In the genomic region with DNA sequence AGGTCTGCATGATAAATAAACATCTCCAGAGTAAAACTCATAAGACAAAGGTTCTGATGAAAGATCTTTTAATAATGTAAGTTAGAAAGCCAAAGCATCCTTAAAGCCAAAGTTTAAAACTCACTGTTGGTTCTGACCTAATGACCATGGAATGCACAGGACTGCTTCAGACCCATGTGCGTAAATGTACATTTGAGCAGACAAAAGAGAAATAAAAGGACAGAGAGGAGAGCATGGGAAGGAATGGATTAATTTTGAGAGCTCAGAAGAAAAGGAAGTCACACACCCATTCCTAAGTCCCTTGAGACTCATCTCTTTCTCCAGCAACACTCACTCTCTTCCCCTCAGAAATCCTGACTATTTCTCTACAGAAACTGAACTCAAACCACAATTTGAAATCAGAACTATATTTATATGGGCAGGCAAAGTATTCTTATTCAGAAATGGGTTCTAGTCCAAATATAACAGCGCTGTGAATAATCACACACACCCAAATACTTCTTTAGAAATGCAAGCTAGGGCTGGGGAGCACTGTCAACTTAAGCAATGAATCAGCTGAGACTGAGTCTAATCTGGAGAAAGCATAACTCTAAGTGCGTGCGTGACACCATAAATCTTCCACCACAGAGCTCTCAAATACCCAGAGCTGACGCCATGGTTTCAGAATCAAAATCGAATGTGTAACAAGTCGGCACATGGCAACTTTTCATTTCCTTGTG, we compare ENCODE assay signal across 16 mouse cellular contexts. TPM values are rescaled to one million over a fixed set of nuclear protein-coding genes. Genes with fewer than 3 reads are reported as not detected.
A peak's percentile ranks its signal among the peaks of the same experiment; 100 is the strongest.
DNase-seq lines count a peak whose midpoint lies in the region; ATAC-seq and TF ChIP-seq lines count a peak whose summit lies in the region.
"Had no signal": no experiment of that assay in that cellular context is flagged by ENCODE, and none has a peak within 500 bp of the region (broad histone marks: within the 10 kb centered on the region; RNA-seq: fewer than 3 reads in every experiment).

No protein-coding gene starts in this region.

- peak overlapping the region; percentile 62 for H3K27ac ChIP-seq in heart, embryonic 12.5 days (ENCODE audit: poor library complexity, severe bottlenecking)
- 0 out of 2 replicates have a peak overlapping the region, but pooled peaks have one; percentile 21 for H3K27ac ChIP-seq in limb, embryonic 14.5 days (replicated peaks; ENCODE audit: low read depth, low read length)
- no peak overlapping the region for H3K27ac ChIP-seq in limb, embryonic 10.5 days
- H3K27ac ChIP-seq: embryonic facial prominence, embryonic 13.5 days; midbrain, embryonic 13.5 days; neural tube, embryonic 12.5 days had no signal

- H3K27me3 ChIP-seq in heart, embryonic 12.5 days (replicated peaks) = no peaks in the 10 kb centered on the region
- H3K27me3 ChIP-seq in limb, embryonic 14.5 days (ENCODE audit: control insufficient read depth, insufficient read depth, low read length) = no peaks in the 10 kb centered on the region
- no peaks in the 10 kb centered on the region for H3K27me3 ChIP-seq in limb, embryonic 10.5 days (ENCODE audit: low read depth, poor library complexity, severe bottlenecking)
- H3K27me3 ChIP-seq: CH12.LX; embryonic facial prominence, embryonic 13.5 days; midbrain, embryonic 13.5 days; neural tube, embryonic 12.5 days had no signal

- H3K4me2 ChIP-seq in heart, embryonic 12.5 days = no peak overlapping the region
- no peak overlapping the region for H3K4me2 ChIP-seq in limb, embryonic 14.5 days (replicated peaks; ENCODE audit: low read depth, low read length, severe bottlenecking)
- H3K4me2 ChIP-seq: embryonic facial prominence, embryonic 13.5 days; midbrain, embryonic 13.5 days; neural tube, embryonic 12.5 days had no signal

- DNase-seq in heart, postnatal 36 days = no peak
- peak; percentile 25 for DNase-seq in limb, embryonic 14.5 days (ENCODE audit: low spot score)
- no peak for DNase-seq in limb, embryonic 10.5 days (ENCODE audit: low spot score)
- DNase-seq in NIH3T3 (ENCODE audit: low read depth) = peak; percentile 91
- peak; percentile 30 for DNase-seq in mesoderm, embryonic 11.5 days (ENCODE audit: low read depth, low spot score)
- no peak for DNase-seq in left cerebral cortex, adult 8-10 months (ENCODE audit: low spot score in 2 of 2)
- DNase-seq in left cerebral cortex, postnatal 14 days (ENCODE audit: low spot score in 2 of 2) = no peak
- DNase-seq: cerebellum, postnatal 10 days; forebrain, postnatal 0 days; heart, adult 11 months had no signal

- intact Hi-C loops in heart, postnatal 36 days (cut with DNase I) = no loop called here
- intact Hi-C loops in left cerebral cortex, postnatal 14 days (cut with DNase I) = no loop called here

- H3K4me1 ChIP-seq in heart, embryonic 12.5 days (replicated peaks) = peaks cover 20% of the 10 kb centered on the region
- 0 out of 2 replicates have a peak, but pooled peaks cover 4% of the 10 kb centered on the region for H3K4me1 ChIP-seq in limb, embryonic 14.5 days (ENCODE audit: control insufficient read depth, insufficient read depth, low read length)
- no peaks in the 10 kb centered on the region for H3K4me1 ChIP-seq in limb, embryonic 10.5 days
- H3K4me1 ChIP-seq: embryonic facial prominence, embryonic 13.5 days; midbrain, embryonic 13.5 days; neural tube, embryonic 12.5 days had no signal

- H3K9ac ChIP-seq in heart, embryonic 12.5 days = no peak overlapping the region
- no peak overlapping the region for H3K9ac ChIP-seq in limb, embryonic 14.5 days (ENCODE audit: low read depth, low read length, severe bottlenecking)
- H3K9ac ChIP-seq: embryonic facial prominence, embryonic 13.5 days; forebrain, postnatal 0 days; midbrain, embryonic 13.5 days; neural tube, embryonic 12.5 days had no signal

- ATAC-seq in heart, embryonic 12.5 days (ENCODE audit: insufficient number of reproducible peaks, low FRiP score) = no peak
- ATAC-seq in limb, embryonic 14.5 days (ENCODE audit: low FRiP score, low read depth) = no peak; the same call in 1 of the 2 replicates
- ATAC-seq: forebrain, postnatal 0 days; lung, postnatal 0 days; midbrain, embryonic 13.5 days had no signal

- WGBS in heart, embryonic 12.5 days = 59% methylated on average over 7 of the region's 7 CpGs
- WGBS in limb, embryonic 14.5 days = 74% methylated on average over 7 of the region's 7 CpGs
- WGBS in limb, embryonic 10.5 days = 93% methylated on average over 7 of the region's 7 CpGs

- H3K4me3 ChIP-seq in heart, embryonic 12.5 days = no peak overlapping the region
- no peak overlapping the region for H3K4me3 ChIP-seq in limb, embryonic 14.5 days (replicated peaks; ENCODE audit: low read length)
- no peak overlapping the region for H3K4me3 ChIP-seq in limb, embryonic 10.5 days
- H3K4me3 ChIP-seq: embryonic facial prominence, embryonic 13.5 days; midbrain, embryonic 13.5 days; neural tube, embryonic 12.5 days had no signal

- H3K36me3 ChIP-seq in heart, embryonic 12.5 days = peaks cover 14% of the 10 kb centered on the region
- H3K36me3 ChIP-seq in limb, embryonic 14.5 days (ENCODE audit: control insufficient read depth, insufficient read depth, low read length) = peaks cover 26% of the 10 kb centered on the region; the same call in 1 of the 2 replicates
- H3K36me3 ChIP-seq in limb, embryonic 10.5 days = peaks cover 13% of the 10 kb centered on the region

- no peak for TF ChIP-seq POLR2A in limb, embryonic 14.5 days (IDR thresholded peaks at IDR 0.05; ENCODE audit: borderline replicate concordance, extremely low read depth, insufficient read depth, insufficient read length)

- H3K9me3 ChIP-seq in heart, embryonic 12.5 days (replicated peaks) = no peaks in the 10 kb centered on the region
- no peaks in the 10 kb centered on the region for H3K9me3 ChIP-seq in limb, embryonic 14.5 days (ENCODE audit: control insufficient read depth, low read length)
- H3K9me3 ChIP-seq in limb, embryonic 10.5 days (replicated peaks) = no peaks in the 10 kb centered on the region
- H3K9me3 ChIP-seq: embryonic facial prominence, embryonic 13.5 days; midbrain, embryonic 13.5 days; neural tube, embryonic 12.5 days had no signal

RNA-seq across cellular contexts. Expression of gene Fbln5, which starts 33.1 kb away (rescaled TPM):
- polyA plus RNA-seq in heart, embryonic 12.5 days (2016; fragmentation: Nextera tagmentation; extraction: Ambion mirVana) = 98.0 and 100 TPM in 2 replicates
- total RNA-seq in heart, postnatal 36 days (2021) = 10 to 100 TPM; 27.7 to 29.8 TPM
- polyA plus RNA-seq in limb, embryonic 14.5 days (2012; rRNA removed) = 112 and 145 TPM in 2 replicates
- polyA plus RNA-seq in limb, embryonic 14.5 days (2014; fragmentation: Nextera tagmentation; extraction: Ambion mirVana) = 164 and 177 TPM in 2 replicates
- 10.5 and 16.1 TPM in 2 replicates for polyA plus RNA-seq in limb, embryonic 10.5 days (2016; fragmentation: Nextera tagmentation; extraction: Ambion mirVana)
- 10 to 100 TPM in 1 of 4 experiments, 1 to 10 TPM in 3; 6.9 to 10.3 (median 7.9) TPM for total RNA-seq in left cerebral cortex, adult 8-10 months (2022)
- total RNA-seq in left cerebral cortex, postnatal 14 days (2021) = 10 to 100 TPM; 13.3 to 14.1 TPM

Comparison
In these comparisons a context has a peak if more than half of its experiments do, and no peak if none do; other contexts are left out.
1. DNase-seq: peak in limb, embryonic 14.5 days (single experiment), NIH3T3 (single experiment) and mesoderm, embryonic 11.5 days (single experiment); none in heart, postnatal 36 days (0 of 2), limb, embryonic 10.5 days (single experiment), left cerebral cortex, adult 8-10 months (0 of 2) and left cerebral cortex, postnatal 14 days (0 of 2).